In the genomic region with DNA sequence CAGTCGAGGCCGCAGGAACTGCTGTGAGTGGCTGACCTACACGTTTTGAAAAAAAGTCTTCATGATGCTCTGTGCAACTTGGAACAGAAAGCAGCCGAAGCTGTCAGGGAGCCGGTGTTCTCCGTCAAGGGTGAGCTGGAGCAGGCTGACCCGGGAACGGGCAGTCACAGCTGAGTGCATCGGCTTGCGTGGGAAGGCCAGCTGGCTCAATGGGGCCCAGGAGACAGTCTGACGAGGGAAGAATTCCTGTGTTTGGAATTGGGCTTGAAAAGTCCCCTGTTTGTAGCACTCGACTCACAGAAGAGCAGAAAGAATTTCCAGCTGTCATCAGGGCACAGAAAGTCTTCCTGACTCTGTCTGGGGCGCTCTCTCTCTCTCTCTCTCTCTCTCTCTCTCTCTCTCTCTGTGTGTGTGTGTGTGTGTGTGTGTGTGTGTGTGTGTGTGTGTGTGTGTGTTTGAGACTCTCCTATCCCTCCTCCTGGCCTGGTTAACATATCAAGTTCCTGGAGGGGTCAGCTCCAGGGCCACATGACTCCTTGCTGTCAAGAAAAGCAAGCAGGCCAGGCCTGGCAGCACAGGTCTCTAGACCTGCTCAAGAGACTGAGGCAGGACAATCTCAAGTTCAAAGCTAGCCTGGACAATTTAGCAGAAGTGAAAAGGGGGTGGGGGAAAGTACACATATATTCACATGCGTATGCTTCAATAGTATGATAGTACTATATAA, we compare ENCODE assay signal across 9 mouse cellular contexts.
A peak's percentile ranks its signal among the peaks of the same experiment; 100 is the strongest.
DNase-seq lines count a peak whose midpoint lies in the region; ATAC-seq lines count a peak whose summit lies in the region.
"Had no signal": no experiment of that assay in that cellular context is flagged by ENCODE, and none has a peak within 500 bp of the region (broad histone marks: within the 10 kb centered on the region; RNA-seq: fewer than 3 reads in every experiment).

No protein-coding gene starts in this region.

- H3K27me3 ChIP-seq in embryonic facial prominence, embryonic 11.5 days (ENCODE audit: control insufficient read depth, insufficient read depth, low read length): no peaks in the 10 kb centered on the region
- H3K27me3 ChIP-seq in neural tube, embryonic 15.5 days (replicated peaks): no peaks in the 10 kb centered on the region

- H3K36me3 ChIP-seq in embryonic facial prominence, embryonic 11.5 days (replicated peaks; ENCODE audit: control insufficient read depth, insufficient read depth, low read depth, low read length): no peaks in the 10 kb centered on the region
- no peaks in the 10 kb centered on the region for H3K36me3 ChIP-seq in neural tube, embryonic 15.5 days

- 30% methylated on average over 14 of the region's 14 CpGs for WGBS in embryonic facial prominence, embryonic 11.5 days
- WGBS in neural tube, embryonic 15.5 days: 20% methylated on average over 13 of the region's 14 CpGs

- ATAC-seq in embryonic facial prominence, embryonic 11.5 days (replicated peaks; ENCODE audit: insufficient number of reproducible peaks, low FRiP score, low TSS enrichment, low read depth): peak; percentile 41; the same call in 1 of the 2 replicates
- no peak for ATAC-seq in neural tube, embryonic 15.5 days (ENCODE audit: low FRiP score)

- H3K9ac ChIP-seq in embryonic facial prominence, embryonic 11.5 days (replicated peaks; ENCODE audit: low read length): peak overlapping the region; percentile 7; the same call in 1 of the 2 replicates
- H3K9ac ChIP-seq in neural tube, embryonic 15.5 days (replicated peaks): no peak overlapping the region

- no peaks in the 10 kb centered on the region for H3K4me1 ChIP-seq in embryonic facial prominence, embryonic 11.5 days (ENCODE audit: control insufficient read depth, insufficient read depth, low read length)
- H3K4me1 ChIP-seq in neural tube, embryonic 15.5 days: peaks cover 17% of the 10 kb centered on the region; the same call in 1 of the 2 replicates

- DNase-seq in adipocyte (ENCODE audit: low spot score): peak; percentile 58
- DNase-seq in embryonic facial prominence, embryonic 11.5 days (ENCODE audit: low spot score): peak; percentile 54
- peak; percentile 81 for DNase-seq in heart, postnatal 14 days
- DNase-seq in kidney, postnatal 36 days: peak; percentile 86 to 88
- no peak for DNase-seq in layer of hippocampus, postnatal 25 days (ENCODE audit: extremely low spot score in 1 of 2, low spot score in 1 of 2)
- no peak for DNase-seq in spleen, postnatal 36 days (ENCODE audit: low spot score in 2 of 2)
- DNase-seq in cerebellum, postnatal 4 days (ENCODE audit: low spot score in 2 of 2): no peak

- H3K9me3 ChIP-seq in embryonic facial prominence, embryonic 11.5 days (replicated peaks; ENCODE audit: control insufficient read depth, low read length): no peaks in the 10 kb centered on the region
- H3K9me3 ChIP-seq in neural tube, embryonic 15.5 days (replicated peaks): no peaks in the 10 kb centered on the region

- H3K4me3 ChIP-seq in embryonic facial prominence, embryonic 11.5 days (ENCODE audit: low read depth, low read length): no peak overlapping the region
- H3K4me3 ChIP-seq in neural tube, embryonic 15.5 days (replicated peaks): no peak overlapping the region

- intact Hi-C loops in heart, postnatal 14 days (cut with DNase I): no loop called here

- H3K4me2 ChIP-seq in embryonic facial prominence, embryonic 11.5 days (ENCODE audit: low read depth, low read length): no peak overlapping the region
- H3K4me2 ChIP-seq in neural tube, embryonic 15.5 days: no peak overlapping the region

- H3K27ac ChIP-seq in embryonic facial prominence, embryonic 11.5 days (replicated peaks; ENCODE audit: low read depth, low read length): no peak overlapping the region; the same call in 1 of the 2 replicates
- 0 out of 2 replicates have a peak overlapping the region, but pooled peaks have one; percentile 29 for H3K27ac ChIP-seq in neural tube, embryonic 15.5 days (replicated peaks)
- H3K27ac ChIP-seq: macrophage had no signal

Comparison
In these comparisons a context has a peak if more than half of its experiments do, and no peak if none do; other contexts are left out.
1. DNase-seq: peak in adipocyte (single experiment), embryonic facial prominence, embryonic 11.5 days (single experiment), heart, postnatal 14 days (2 of 2) and kidney, postnatal 36 days (2 of 2); none in layer of hippocampus, postnatal 25 days (0 of 2), spleen, postnatal 36 days (0 of 2) and cerebellum, postnatal 4 days (0 of 2).